Mouse (Mus musculus): ENCODE measurements around the gene Tmco5b. TPM values are rescaled to one million over a fixed set of nuclear protein-coding genes. Genes with fewer than 3 reads are reported as not detected.

Gene Tmco5b
- not detected in 2 replicates for polyA plus RNA-seq (2016; fragmentation: Nextera tagmentation; extraction: Ambion mirVana)

GRCm38 (mm10) chr2:113285432-113285831, at the start of gene Tmco5b:
TSS of gene Tmco5b (plus strand) at chr2:113285732.
- H3K27ac ChIP-seq, result no peak within 1 kb of the TSS
- H3K36me3 ChIP-seq (replicated peaks), result no peaks in the 10 kb centered on the region
- no peak within 1 kb of the TSS for H3K4me3 ChIP-seq
- H3K27me3 ChIP-seq (ENCODE audit: poor library complexity, severe bottlenecking), result no peaks in the 10 kb centered on the region
- no peaks in the 10 kb centered on the region for H3K4me1 ChIP-seq
- H3K9me3 ChIP-seq, result no peaks in the 10 kb centered on the region
- DNase-seq (ENCODE audit: extremely low spot score, low spot score), result no peak
- WGBS, result 90% methylated on average over 2 of the region's 2 CpGs

GRCm38 (mm10) chr2:113236993-113237392, 48.5 kb upstream of the Tmco5b start:
- H3K4me3 ChIP-seq, result no peak overlapping the region
- H3K27ac ChIP-seq, result no peak overlapping the region
- no peaks in the 10 kb centered on the region for H3K27me3 ChIP-seq (ENCODE audit: poor library complexity, severe bottlenecking)
- H3K36me3 ChIP-seq (replicated peaks), result no peaks in the 10 kb centered on the region
- no peaks in the 10 kb centered on the region for H3K9me3 ChIP-seq
- DNase-seq (ENCODE audit: extremely low spot score, low spot score), result no peak
- H3K4me1 ChIP-seq, result no peaks in the 10 kb centered on the region
- WGBS, result 92% methylated on average over 1 of the region's 1 CpGs

DNA sequence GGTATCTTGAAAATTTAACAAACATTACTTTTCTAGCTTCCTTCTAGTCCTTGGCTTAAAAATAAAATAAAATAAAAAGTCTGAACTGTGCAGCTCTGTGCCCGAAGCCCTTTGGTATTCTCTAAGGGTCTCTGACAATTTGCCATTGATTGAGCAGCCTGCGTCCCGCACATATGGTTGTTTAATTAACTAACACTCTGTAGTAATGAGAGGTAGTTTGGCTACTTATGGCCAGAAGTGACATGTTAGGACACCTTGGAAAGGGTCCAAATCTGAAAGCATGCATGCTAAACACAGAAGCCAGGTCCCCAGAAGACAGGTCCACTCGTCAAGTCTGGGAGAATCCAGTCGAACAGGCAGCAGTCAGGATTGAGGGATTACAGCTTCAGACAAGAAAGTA, 46.7 kb upstream of the Tmco5b start:
- 90% methylated on average over 5 of the region's 5 CpGs for WGBS
- Histone ChIP-seq H3K36me3 (replicated peaks) (no peaks in the 10 kb centered on the region), H3K4me1 (no peaks in the 10 kb centered on the region), H3K27me3 (ENCODE audit: poor library complexity, severe bottlenecking) (no peaks in the 10 kb centered on the region), H3K27ac (no peak overlapping the region), H3K4me3 (no peak overlapping the region), H3K9me3 (no peaks in the 10 kb centered on the region)
- no peak for DNase-seq (ENCODE audit: extremely low spot score, low spot score)

DNA sequence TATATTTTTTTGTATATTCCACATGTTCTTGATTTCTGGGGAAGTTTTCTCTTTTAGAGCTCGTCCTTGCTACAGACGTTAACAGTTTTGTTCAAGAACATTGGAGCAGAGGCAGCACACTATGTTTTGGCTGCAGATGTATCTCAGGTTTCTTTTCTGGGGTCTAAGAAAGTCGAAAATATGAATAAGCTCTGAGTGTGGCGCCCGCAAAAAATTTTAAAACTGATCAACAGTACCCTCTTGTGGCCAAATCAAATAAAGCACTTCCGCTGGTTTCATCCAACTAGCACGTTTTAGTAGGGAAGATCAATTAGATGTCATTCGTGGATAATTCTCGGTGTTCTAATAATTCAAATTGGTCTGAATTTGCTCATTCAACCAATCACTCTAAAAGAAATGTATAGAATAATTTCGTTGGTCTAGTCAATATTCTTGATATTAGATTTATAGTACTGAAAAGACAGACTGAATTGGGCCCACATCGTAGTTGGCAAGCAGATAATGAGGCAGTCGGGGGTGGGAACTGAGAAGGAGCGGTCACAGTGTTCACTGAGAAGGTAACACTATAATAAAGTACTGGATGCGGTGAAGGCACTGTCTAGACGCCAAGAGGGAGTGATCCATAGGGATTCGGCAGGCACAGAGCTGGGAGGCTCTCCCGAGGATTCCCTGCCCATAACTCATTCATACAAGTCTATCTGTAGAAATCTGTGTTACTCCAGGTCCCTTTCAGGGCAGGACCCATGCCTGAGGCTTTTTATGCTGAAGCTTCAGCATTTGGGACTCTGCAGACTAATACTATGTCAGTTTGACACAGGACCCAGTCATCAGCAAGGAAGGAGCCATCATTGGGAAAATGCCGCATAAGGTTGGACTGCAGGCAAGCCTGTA, 17.1 kb downstream of the Tmco5b start:
- DNase-seq (ENCODE audit: extremely low spot score, low spot score), result no peak
- no peaks in the 10 kb centered on the region for H3K9me3 ChIP-seq
- no peak overlapping the region for H3K4me3 ChIP-seq
- H3K27ac ChIP-seq, result no peak overlapping the region
- no peaks in the 10 kb centered on the region for H3K27me3 ChIP-seq (ENCODE audit: poor library complexity, severe bottlenecking)
- WGBS, result 43% methylated on average over 18 of the region's 18 CpGs
- H3K4me1 ChIP-seq, result no peaks in the 10 kb centered on the region
- H3K36me3 ChIP-seq (replicated peaks), result no peaks in the 10 kb centered on the region

GRCm38 (mm10) chr2:113303240-113303538, 17.7 kb downstream of the Tmco5b start:
- Histone ChIP-seq H3K9me3 (no peaks in the 10 kb centered on the region), H3K27ac (no peak overlapping the region), H3K4me3 (no peak overlapping the region), H3K4me1 (no peaks in the 10 kb centered on the region), H3K36me3 (replicated peaks) (no peaks in the 10 kb centered on the region), H3K27me3 (ENCODE audit: poor library complexity, severe bottlenecking) (no peaks in the 10 kb centered on the region)
- DNase-seq (ENCODE audit: extremely low spot score, low spot score), result no peak
- 80% methylated on average over 4 of the region's 4 CpGs for WGBS

DNA sequence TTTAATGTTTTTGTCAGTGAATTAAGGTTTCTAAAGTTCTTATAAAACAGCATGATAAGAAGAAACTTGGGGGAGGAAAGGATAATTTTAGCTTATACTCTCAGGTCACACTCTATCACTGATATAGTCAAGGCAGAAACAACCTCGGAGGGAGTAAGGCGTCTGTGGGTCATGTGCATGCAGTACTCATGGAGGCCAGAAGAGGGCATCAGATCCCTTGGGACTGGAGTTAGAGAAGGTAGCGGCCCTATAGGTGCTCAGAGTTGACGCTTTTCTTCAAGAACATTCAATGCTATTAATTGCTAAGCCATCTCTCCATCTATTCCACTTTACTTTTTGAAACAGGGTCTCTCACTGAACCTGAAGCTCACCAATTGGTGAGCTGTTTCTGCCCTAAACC, 19.8 kb downstream of the Tmco5b start:
- H3K27ac ChIP-seq, result no peak overlapping the region
- H3K27me3 ChIP-seq (ENCODE audit: poor library complexity, severe bottlenecking), result no peaks in the 10 kb centered on the region
- DNase-seq (ENCODE audit: extremely low spot score, low spot score), result peak; percentile 67
- H3K9me3 ChIP-seq, result no peaks in the 10 kb centered on the region
- no peaks in the 10 kb centered on the region for H3K4me1 ChIP-seq
- no peaks in the 10 kb centered on the region for H3K36me3 ChIP-seq (replicated peaks)
- no peak overlapping the region for H3K4me3 ChIP-seq
- 18% methylated on average over 4 of the region's 4 CpGs for WGBS

GRCm38 (mm10) chr2:113311211-113311610, 25.7 kb downstream of the Tmco5b start:
- Histone ChIP-seq H3K27me3 (ENCODE audit: poor library complexity, severe bottlenecking) (no peaks in the 10 kb centered on the region), H3K36me3 (replicated peaks) (no peaks in the 10 kb centered on the region), H3K9me3 (no peaks in the 10 kb centered on the region), H3K4me3 (no peak overlapping the region), H3K27ac (no peak overlapping the region), H3K4me1 (no peaks in the 10 kb centered on the region)
- DNase-seq (ENCODE audit: extremely low spot score, low spot score), result no peak
- WGBS, result 86% methylated on average over 3 of the region's 3 CpGs

- H3K9me3 ChIP-seq, result 0 out of 2 replicates have a peak, but pooled peaks cover 3% of the 10 kb centered on the region
- DNase-seq (ENCODE audit: extremely low spot score, low spot score), result no peak
- H3K36me3 ChIP-seq (replicated peaks), result no peaks in the 10 kb centered on the region
- H3K4me1 ChIP-seq, result peaks cover 10% of the 10 kb centered on the region
- no peak overlapping the region for H3K4me3 ChIP-seq
- H3K27ac ChIP-seq, result no peak overlapping the region
- H3K27me3 ChIP-seq (ENCODE audit: poor library complexity, severe bottlenecking), result peaks cover 5% of the 10 kb centered on the region
- 26% methylated on average over 7 of the region's 7 CpGs for WGBS
Observed at GRCm38 (mm10) chr2:113323016-113323415, 37.5 kb downstream of the Tmco5b start.

DNA sequence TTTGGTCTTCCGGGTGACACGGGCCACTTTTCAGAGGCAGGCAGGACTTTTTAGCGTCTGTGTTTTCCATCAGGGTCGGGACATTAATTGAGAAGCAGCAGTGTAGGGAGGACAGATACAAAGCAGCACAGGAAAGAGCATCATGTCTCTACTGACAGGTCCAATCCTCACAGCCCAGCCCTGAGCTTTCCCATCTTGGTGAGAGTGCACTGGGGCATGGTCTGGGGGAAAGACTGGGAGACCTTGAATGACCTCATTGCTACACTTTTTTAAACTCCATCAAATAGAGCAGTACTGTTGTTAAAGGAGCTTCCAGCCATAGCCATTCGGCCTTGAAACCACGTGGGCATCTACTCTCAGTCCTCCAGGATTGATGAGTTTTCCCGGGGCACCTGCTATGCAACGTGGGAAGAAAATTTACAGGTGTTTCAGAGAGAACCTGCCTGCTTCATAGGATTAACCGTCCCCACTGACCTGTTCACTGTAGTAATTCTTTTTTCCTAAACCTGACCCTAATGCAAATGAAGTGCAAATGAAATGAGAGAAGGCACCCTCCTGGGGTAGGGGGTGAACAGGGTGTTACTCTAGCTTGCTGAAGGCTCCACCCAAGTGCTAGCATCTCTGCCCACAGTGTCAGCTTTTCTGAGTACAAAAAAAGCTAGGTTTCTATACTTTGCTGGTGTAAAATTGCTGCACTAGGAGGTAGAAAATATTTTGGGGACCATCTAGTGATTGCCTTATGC, 48.4 kb downstream of the Tmco5b start:
- H3K4me1 ChIP-seq, result no peaks in the 10 kb centered on the region
- H3K9me3 ChIP-seq, result no peaks in the 10 kb centered on the region
- no peak overlapping the region for H3K4me3 ChIP-seq
- no peak overlapping the region for H3K27ac ChIP-seq
- no peaks in the 10 kb centered on the region for H3K36me3 ChIP-seq (replicated peaks)
- no peak for DNase-seq (ENCODE audit: extremely low spot score, low spot score)
- H3K27me3 ChIP-seq (ENCODE audit: poor library complexity, severe bottlenecking), result peaks cover 11% of the 10 kb centered on the region
- 60% methylated on average over 9 of the region's 9 CpGs for WGBS

GRCm38 (mm10) chr2:113335561-113336294, 50.2 kb downstream of the Tmco5b start:
- 86% methylated on average over 3 of the region's 3 CpGs for WGBS
- no peak for DNase-seq (ENCODE audit: extremely low spot score, low spot score)
- Histone ChIP-seq H3K27ac (no peak overlapping the region), H3K4me1 (no peaks in the 10 kb centered on the region), H3K9me3 (no peaks in the 10 kb centered on the region), H3K4me3 (no peak overlapping the region), H3K36me3 (replicated peaks) (no peaks in the 10 kb centered on the region), H3K27me3 (ENCODE audit: poor library complexity, severe bottlenecking) (no peaks in the 10 kb centered on the region)

GRCm38 (mm10) chr2:113344536-113344935, 59.0 kb downstream of the Tmco5b start:
- no peaks in the 10 kb centered on the region for H3K27me3 ChIP-seq (ENCODE audit: poor library complexity, severe bottlenecking)
- H3K4me3 ChIP-seq, result no peak overlapping the region
- no peak overlapping the region for H3K27ac ChIP-seq
- no peaks in the 10 kb centered on the region for H3K9me3 ChIP-seq
- H3K36me3 ChIP-seq (replicated peaks), result no peaks in the 10 kb centered on the region
- no peak for DNase-seq (ENCODE audit: extremely low spot score, low spot score)
- WGBS, result 91% methylated on average over 2 of the region's 2 CpGs
- H3K4me1 ChIP-seq, result no peaks in the 10 kb centered on the region
